Mouse (Mus musculus) right cerebral cortex, postnatal 14 days (tissue): ENCODE data around the gene Trpv4.

Experiments
- DNase-seq: peaks from one replicate; pipeline ENCODE4 v3.0.0; 2022

Trpv4 gene

GRCm38 (mm10) chr5:114658255-114658654 is at the start of gene Trpv4:
Gene Trpv4, minus strand, starts transcription at chr5:114658421.
- no peak for DNase-seq

GRCm38 (mm10) chr5:114707265-114708068 is 49.2 kb upstream of the Trpv4 start, which contains the start of gene Tchp:
Gene Tchp, plus strand, starts transcription at chr5:114707760.
- peak; percentile 95 for DNase-seq

- DNase-seq = no peak
These were observed 44.5 kb upstream of the Trpv4 start for GRCm38 (mm10) chr5:114702403-114703392.

GRCm38 (mm10) chr5:114699015-114699414 is 40.8 kb upstream of the Trpv4 start:
- DNase-seq = no peak

GRCm38 (mm10) chr5:114698044-114698746 is 40.0 kb upstream of the Trpv4 start:
- DNase-seq = peak; percentile 69

- no peak for DNase-seq
These were observed 38.7 kb upstream of the Trpv4 start for GRCm38 (mm10) chr5:114696939-114697338.

GRCm38 (mm10) chr5:114695775-114696174 is 37.6 kb upstream of the Trpv4 start:
- DNase-seq = no peak

GRCm38 (mm10) chr5:114690633-114691567 is 32.7 kb upstream of the Trpv4 start, which contains the start of gene Gltp:
Gene Gltp, minus strand, starts transcription at chr5:114690984.
- DNase-seq = peak; percentile 94

GRCm38 (mm10) chr5:114689700-114690366 is 31.6 kb upstream of the Trpv4 start:
- DNase-seq = no peak

- no peak for DNase-seq
These were observed 30.5 kb upstream of the Trpv4 start for GRCm38 (mm10) chr5:114688703-114689102.

- DNase-seq = no peak
These were observed 29.7 kb upstream of the Trpv4 start for GRCm38 (mm10) chr5:114687901-114688300.

GRCm38 (mm10) chr5:114686726-114687210 is 28.5 kb upstream of the Trpv4 start:
- DNase-seq = no peak

GRCm38 (mm10) chr5:114685986-114686385 is 27.8 kb upstream of the Trpv4 start:
- no peak for DNase-seq

- no peak for DNase-seq
These were observed 23.5 kb upstream of the Trpv4 start for GRCm38 (mm10) chr5:114681717-114682116.

GRCm38 (mm10) chr5:114680676-114681285 is 22.6 kb upstream of the Trpv4 start:
- no peak for DNase-seq

GRCm38 (mm10) chr5:114679841-114680591 is 21.8 kb upstream of the Trpv4 start:
- no peak for DNase-seq

- DNase-seq = no peak
These were observed 16.4 kb upstream of the Trpv4 start for GRCm38 (mm10) chr5:114674594-114674993.

- DNase-seq = no peak
These were observed 14.9 kb upstream of the Trpv4 start for GRCm38 (mm10) chr5:114673114-114673513.

GRCm38 (mm10) chr5:114669014-114669413 is 10.8 kb upstream of the Trpv4 start:
- no peak for DNase-seq
